Mouse (Mus musculus) MEL (cell line): ENCODE data around the gene Sp100.
A peak's percentile ranks its signal among the peaks of the same experiment; 100 is the strongest.

Experiments used
- BHLHE40 ChIP-seq: IDR thresholded peaks from 2 replicates; pipeline ENCODE4 v1.6.1; 2012; ENCODE audit warnings: low read depth, mild to moderate bottlenecking, inconsistent platforms, low read length, improper control_type of control experiment, borderline replicate concordance
- CTCF ChIP-seq, 3 experiments: IDR thresholded peaks in 2 of 3; conservative IDR thresholded peaks in 1 of 3; 2 replicates each; pipeline ENCODE4 v1.5.1; 2011 to 2012; ENCODE audit warnings: low read length in 3 of 3, low read depth in 2 of 3, mild to moderate bottlenecking in 2 of 3, improper control_type of control experiment in 1 of 3, inconsistent platforms in 1 of 3, mixed read lengths in 1 of 3, moderate library complexity in 1 of 3; ENCODE audit not compliant: control insufficient read depth in 1 of 3, insufficient read depth in 1 of 3, poor library complexity in 1 of 3, severe bottlenecking in 1 of 3
- E2F4 ChIP-seq: IDR thresholded peaks from 2 replicates; pipeline ENCODE4 v1.6.1; 2011; ENCODE audit warnings: low read depth, low read length, improper control_type of control experiment, borderline replicate concordance
- ELF1 ChIP-seq: IDR thresholded peaks from 2 replicates; pipeline ENCODE4 v1.6.1; 2014; ENCODE audit warnings: low read depth, mild to moderate bottlenecking, inconsistent platforms, low read length, improper control_type of control experiment, moderate library complexity
- EP300 ChIP-seq, 2 experiments: IDR thresholded peaks; 2 replicates each; pipeline ENCODE4 v1.6.1; 2011; ENCODE audit warnings: improper control_type of control experiment in 2 of 2, low read length in 2 of 2, low read depth in 1 of 2, mild to moderate bottlenecking in 1 of 2
- HCFC1 ChIP-seq: IDR thresholded peaks from 2 replicates; pipeline ENCODE4 v1.6.1; 2012; ENCODE audit warnings: low read depth, mild to moderate bottlenecking, inconsistent platforms, low read length, improper control_type of control experiment, moderate library complexity
- MAX ChIP-seq: IDR thresholded peaks from 2 replicates; pipeline ENCODE4 v1.6.1; 2011; ENCODE audit warnings: low read length, improper control_type of control experiment
- POLR2A ChIP-seq, 2 experiments: IDR thresholded peaks; 2 replicates each; pipeline ENCODE4 v1.6.1; 2011 to 2012; ENCODE audit warnings: low read length in 2 of 2, mild to moderate bottlenecking in 2 of 2, control low read depth in 1 of 2, improper control_type of control experiment in 1 of 2, low read depth in 1 of 2, moderate library complexity in 1 of 2; ENCODE audit not compliant: control insufficient read depth in 1 of 2, insufficient read depth in 1 of 2, poor library complexity in 1 of 2
- ZC3H11A ChIP-seq: IDR thresholded peaks from 2 replicates; pipeline ENCODE4 v1.6.1; 2012; ENCODE audit warnings: low read depth, mild to moderate bottlenecking, inconsistent platforms, low read length, improper control_type of control experiment

GRCm38 (mm10) chr1:85703245-85704186 is 53.7 kb downstream of the Sp100 start:
- TF ChIP-seq MAX (peak; percentile 97), BHLHE40 (peak; percentile 98), EP300 (IDR thresholded peaks at IDR 0.05; ENCODE audit: low read depth in 1 of 2, low read length in 2 of 2) (peak; percentile 50 to 80; a peak in 3 of 4 replicates), POLR2A (IDR thresholded peaks at IDR 0.05; ENCODE audit: control insufficient read depth in 1 of 2, insufficient read depth in 1 of 2, low read depth in 1 of 2, low read length in 2 of 2, poor library complexity in 1 of 2) (peak; percentile 53 to 96; a peak in 2 of 4 replicates), ZC3H11A (no peak), E2F4 (no peak), ELF1 (no peak), HCFC1 (peak; percentile 45; the same call in 1 of the 2 replicates), CTCF (IDR thresholded peaks at IDR 0.05 in 2 of 3, conservative IDR thresholded peaks at IDR 0.05 in 1 of 3; ENCODE audit: control insufficient read depth in 1 of 3, insufficient read depth in 1 of 3, low read depth in 2 of 3, low read length in 3 of 3, poor library complexity in 1 of 3, severe bottlenecking in 1 of 3) (no peak)
